Mouse (Mus musculus) cerebellum, postnatal 14 days (tissue): ENCODE measurements at regions not wholly inside any gene's neighbourhood (a gene's known extent, or its start where the extent isn't known, plus 50 kb on each side); places are given as distances from the start of the nearest gene placed in this dataset.
A peak's percentile ranks its signal among the peaks of the same experiment; 100 is the strongest.

Source experiments
- DNase-seq, 2 experiments: peaks; one replicate each; pipeline ENCODE4 v3.0.0; 2021; ENCODE audit warnings: mixed read lengths in 2 of 2

DNA sequence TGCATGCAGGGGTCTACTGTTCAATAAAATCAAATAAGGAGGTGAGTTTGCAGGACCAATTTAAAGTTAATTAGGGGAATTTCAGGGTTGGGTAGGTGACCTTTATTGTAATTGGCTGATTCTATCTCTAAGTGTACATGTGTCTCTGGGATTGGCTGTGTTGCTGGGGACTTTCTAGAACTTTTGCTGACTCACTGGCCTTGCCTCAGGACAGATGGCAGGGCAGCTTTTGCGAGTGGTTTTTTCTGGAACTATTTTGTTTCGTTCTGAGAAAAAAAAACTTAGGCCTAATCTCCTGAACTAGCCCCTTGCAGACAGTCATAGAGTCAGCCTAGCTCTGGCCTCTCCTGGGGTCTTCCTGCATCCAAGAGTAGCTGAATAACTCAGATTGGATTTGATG is 249.3 kb upstream of the Mdga2 start:
- DNase-seq, result no peak

DNA sequence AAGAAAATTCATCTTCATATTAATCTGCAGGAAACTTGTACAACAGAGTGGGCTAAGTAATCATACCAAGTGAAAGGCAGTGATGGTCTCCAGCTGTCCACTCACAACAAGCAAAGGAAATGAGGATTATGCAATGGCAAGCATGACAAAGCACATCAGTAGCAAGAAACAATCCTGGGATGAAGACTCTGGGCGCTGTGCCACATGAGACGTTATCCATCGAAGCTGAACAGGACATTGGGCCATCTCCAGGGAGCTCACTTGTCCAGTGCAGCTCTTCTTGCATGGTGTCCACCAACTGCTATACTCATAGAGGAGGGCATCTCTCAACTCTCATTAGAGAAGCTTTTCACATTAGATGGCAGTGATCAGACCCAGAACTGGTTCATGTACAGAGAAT is 248.7 kb upstream of the Mdga2 start:
- DNase-seq, result peak; percentile 54 to 76

- no peak for DNase-seq
These were observed 226.8 kb upstream of the Mdga2 start for GRCm38 (mm10) chr12:67449109-67449508.

- DNase-seq, result peak; percentile 73 to 75
These were observed 208.1 kb upstream of the Mdga2 start for GRCm38 (mm10) chr12:67430318-67430950.

GRCm38 (mm10) chr12:67426801-67427200 is 204.5 kb upstream of the Mdga2 start:
- no peak for DNase-seq

- no peak for DNase-seq
These were observed 177.2 kb upstream of the Mdga2 start for GRCm38 (mm10) chr12:67399537-67399936.

DNA sequence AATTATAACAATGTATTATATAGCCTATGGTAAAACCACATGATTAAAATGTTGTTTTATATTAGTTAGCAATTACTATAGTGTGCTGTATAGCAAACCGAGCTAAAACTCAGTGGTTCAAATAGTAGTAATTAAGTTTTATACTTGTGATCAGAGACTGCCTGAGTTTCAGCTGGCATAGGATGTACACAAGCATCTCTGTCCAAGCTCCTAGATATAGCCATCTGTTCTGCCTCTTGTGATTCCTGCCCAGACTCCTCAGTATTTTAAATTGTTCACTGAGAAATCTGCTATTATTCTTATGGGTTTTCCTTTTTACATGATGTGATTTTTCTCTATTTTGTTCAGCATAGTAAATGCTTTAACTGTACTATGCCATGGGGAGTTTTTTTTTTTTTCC is 152.2 kb upstream of the Mdga2 start:
- DNase-seq, result peak in 1 of 2 experiments; percentile 15

GRCm38 (mm10) chr12:67348551-67348950 is 126.2 kb upstream of the Mdga2 start:
- DNase-seq, result no peak

DNA sequence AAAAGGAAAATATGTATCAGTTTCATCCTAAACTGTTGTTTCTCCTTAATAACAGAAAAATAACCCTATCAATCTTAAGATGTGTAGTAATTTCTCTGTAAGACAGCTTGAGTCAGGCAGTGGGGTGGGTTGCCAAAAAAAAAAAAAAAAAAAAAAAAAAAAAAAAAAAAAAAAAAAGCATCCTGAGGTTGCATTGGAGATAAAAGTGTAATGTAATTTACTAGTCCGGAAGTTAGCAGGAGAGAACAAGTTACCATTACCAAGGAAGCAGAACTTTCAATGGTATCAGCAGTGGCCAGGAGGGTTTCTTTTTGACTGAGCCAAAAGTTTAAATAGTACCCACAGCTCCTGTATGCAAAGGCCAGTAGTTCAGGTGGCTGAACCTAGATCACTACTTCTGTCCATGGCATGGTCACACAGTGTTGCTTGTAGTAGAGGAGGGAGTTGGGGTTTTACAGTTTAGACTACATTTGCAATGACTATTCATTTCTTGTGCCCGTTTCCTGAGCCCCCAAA is 110.2 kb upstream of the Mdga2 start:
- no peak for DNase-seq

- no peak for DNase-seq
These were observed 104.0 kb upstream of the Mdga2 start for GRCm38 (mm10) chr12:67326326-67326725.

DNA sequence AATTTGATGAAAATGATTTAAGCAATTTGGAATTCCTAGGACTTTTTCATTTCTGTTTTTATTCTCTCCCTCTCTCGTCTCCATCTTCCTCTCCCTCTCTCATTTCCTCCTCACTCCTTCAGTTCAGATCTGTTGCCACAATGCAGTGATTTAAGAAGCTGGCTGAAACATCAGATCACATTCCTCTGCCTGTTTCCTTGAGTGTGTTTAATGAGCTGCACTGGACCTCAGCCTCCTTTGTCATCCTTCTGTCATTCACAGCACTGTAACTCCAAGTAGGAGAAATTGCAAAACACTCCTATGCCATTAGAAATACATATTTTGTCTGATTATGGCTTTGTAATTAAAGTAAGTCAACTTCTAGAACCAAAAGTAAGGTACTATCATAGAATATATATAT is 103.5 kb upstream of the Mdga2 start:
- no peak for DNase-seq

GRCm38 (mm10) chr12:67325335-67325734 is 103.0 kb upstream of the Mdga2 start:
- DNase-seq, result no peak

DNA sequence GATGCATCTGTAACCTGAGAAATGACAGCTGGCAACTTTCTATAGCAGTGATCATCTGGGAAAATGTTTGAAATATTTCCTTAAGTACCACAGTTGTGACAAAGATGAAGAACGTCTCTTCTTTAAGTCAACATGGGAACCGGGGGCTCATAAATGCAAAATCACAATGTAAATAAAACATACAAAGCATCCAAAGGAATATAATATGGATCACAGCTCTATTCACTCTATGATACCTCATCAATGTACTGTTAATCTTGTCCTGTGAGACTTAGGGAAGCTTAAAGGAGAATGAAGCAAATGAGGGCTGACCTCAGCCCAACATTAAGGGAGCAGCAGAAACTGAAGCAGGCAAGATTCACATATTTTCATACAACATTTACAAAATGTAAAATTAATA is 96.3 kb upstream of the Mdga2 start:
- no peak for DNase-seq

GRCm38 (mm10) chr12:67300245-67300644 is 77.9 kb upstream of the Mdga2 start:
- DNase-seq, result no peak

DNA sequence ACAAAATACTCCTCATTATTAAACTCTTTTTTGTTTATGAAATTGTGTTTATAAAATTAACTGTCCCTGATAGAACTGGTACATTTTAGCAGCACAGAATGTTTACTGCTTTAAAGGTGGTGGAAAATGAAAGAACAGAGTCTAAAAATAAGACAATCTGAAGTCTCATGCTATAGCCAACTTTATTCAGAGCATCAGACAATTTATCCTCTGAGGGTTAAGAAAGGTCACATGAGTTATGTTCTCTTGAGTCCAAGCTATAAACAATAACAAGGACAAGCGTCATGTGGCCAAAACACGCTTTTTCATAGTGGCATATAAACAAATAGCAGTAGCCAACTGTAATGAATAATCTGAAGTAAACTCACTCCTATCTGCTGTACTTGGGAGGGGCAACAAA is 67.7 kb upstream of the Mdga2 start:
- no peak for DNase-seq

- DNase-seq, result no peak
These were observed 50.5 kb upstream of the Mdga2 start for GRCm38 (mm10) chr12:67272863-67273262.

DNA sequence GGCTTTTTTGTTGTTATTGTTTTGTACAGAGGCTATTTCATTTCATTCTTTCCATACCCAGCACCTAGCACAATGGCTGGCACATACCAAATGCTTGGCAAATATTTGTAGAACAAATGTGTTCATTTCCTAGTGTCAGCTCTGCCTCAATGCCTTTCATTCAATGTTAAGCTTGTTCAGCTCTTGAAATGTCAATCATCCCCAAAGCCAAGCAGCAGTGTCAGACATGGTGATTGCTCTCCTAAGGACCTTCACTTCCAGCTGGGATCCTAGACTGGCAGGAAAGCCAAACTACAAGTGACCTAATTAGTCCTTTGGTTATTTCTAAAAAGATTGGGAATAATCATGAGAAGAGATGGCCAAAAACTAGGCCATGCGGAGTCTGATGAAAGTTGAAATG is 50.0 kb upstream of the Mdga2 start:
- no peak for DNase-seq
